Mouse (Mus musculus): ENCODE results near the gene Grpel1. TPM values are rescaled to one million over a fixed set of nuclear protein-coding genes. Genes with fewer than 3 reads are reported as not detected.
A peak's percentile ranks its signal among the peaks of the same experiment; 100 is the strongest.

Gene Grpel1
- polyA plus RNA-seq, 1 experiment: 46.3 TPM

DNA sequence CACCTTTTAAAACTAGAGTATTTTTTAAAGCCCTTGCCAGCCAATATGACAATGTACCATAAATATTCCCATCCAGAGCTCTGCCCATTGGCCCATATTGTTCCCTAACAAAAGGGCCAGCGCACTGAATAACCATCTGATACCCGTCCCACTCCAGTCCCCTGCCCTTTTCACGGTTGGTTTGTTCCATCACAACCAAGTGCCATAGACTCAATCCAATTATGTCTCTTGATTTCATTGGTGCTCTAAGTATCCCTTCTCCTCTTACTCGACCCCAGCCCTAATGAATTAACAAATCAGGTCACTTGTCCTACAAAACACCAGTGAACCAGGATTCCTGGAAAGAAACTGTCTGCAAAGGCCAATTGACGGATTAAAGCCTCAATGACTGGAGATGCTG, 1.4 kb upstream of the Grpel1 start:
- Histone ChIP-seq H3K4me2 (ENCODE audit: low read depth) (peak overlapping the region; percentile 84), H3K27me3 (ENCODE audit: control insufficient read depth, insufficient read depth, insufficient read length) (no peaks in the 10 kb centered on the region), H3ac (ENCODE audit: control insufficient read depth, insufficient read length) (no peak overlapping the region), H3K36me3 (ENCODE audit: control insufficient read depth, insufficient read depth) (no peaks in the 10 kb centered on the region), H3K79me2 (ENCODE audit: control insufficient read depth, insufficient read depth) (peaks cover 34% of the 10 kb centered on the region), H3K4me3 (no peak overlapping the region)
- TF ChIP-seq MYOD1 (IDR thresholded peaks at IDR 0.05; ENCODE audit: control insufficient read depth in 1 of 3, insufficient read length in 2 of 3, low read depth in 2 of 3) (no peak), USF1 (IDR thresholded peaks at IDR 0.05; ENCODE audit: low read depth) (no peak), POLR2AphosphoS2 (IDR thresholded peaks at IDR 0.05; ENCODE audit: insufficient read length, low read depth) (no peak), E2F4 (IDR thresholded peaks at IDR 0.05; ENCODE audit: insufficient read depth) (no peak), SRF (IDR thresholded peaks at IDR 0.05; ENCODE audit: control insufficient read depth, insufficient read length, low read depth) (no peak), CEBPB (IDR thresholded peaks at IDR 0.05; ENCODE audit: insufficient read depth, poor library complexity, severe bottlenecking) (no peak), REST (IDR thresholded peaks at IDR 0.05; ENCODE audit: insufficient read depth, insufficient read length) (no peak), TCF12 (IDR thresholded peaks at IDR 0.05; ENCODE audit: insufficient read depth, poor library complexity, severe bottlenecking) (no peak), TCF3 (IDR thresholded peaks at IDR 0.05; ENCODE audit: insufficient read length, low read depth) (no peak), POLR2A (IDR thresholded peaks at IDR 0.05; ENCODE audit: insufficient read length, low read depth) (no peak), MYOG (IDR thresholded peaks at IDR 0.05; ENCODE audit: control insufficient read depth in 1 of 3, insufficient read depth in 1 of 3, insufficient read length in 2 of 3, low read depth in 2 of 3) (no peak), MAX (IDR thresholded peaks at IDR 0.05; ENCODE audit: low read depth) (no peak)

DNA sequence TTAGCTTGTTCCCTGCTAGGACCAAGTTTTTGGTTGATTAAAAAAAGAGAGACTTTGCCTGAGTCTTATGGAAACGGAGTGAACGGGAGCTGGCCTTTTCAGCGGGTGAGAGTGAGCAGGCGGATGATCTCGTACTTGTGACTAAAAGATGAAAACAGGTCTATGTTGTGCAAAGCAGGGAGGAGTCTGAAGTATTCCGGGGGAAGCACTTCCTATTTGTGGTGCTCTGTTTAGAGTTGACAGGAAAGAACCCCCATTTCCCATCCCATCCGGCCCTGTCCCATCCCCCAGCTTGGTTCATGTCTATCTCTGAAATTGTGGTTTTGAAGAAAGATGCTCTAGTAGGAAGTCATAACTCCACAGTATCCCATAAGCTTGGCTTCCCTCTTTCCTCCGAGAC, 1.1 kb downstream of the Grpel1 start:
- peak overlapping the region; percentile 85 for H3K4me3 ChIP-seq

DNA sequence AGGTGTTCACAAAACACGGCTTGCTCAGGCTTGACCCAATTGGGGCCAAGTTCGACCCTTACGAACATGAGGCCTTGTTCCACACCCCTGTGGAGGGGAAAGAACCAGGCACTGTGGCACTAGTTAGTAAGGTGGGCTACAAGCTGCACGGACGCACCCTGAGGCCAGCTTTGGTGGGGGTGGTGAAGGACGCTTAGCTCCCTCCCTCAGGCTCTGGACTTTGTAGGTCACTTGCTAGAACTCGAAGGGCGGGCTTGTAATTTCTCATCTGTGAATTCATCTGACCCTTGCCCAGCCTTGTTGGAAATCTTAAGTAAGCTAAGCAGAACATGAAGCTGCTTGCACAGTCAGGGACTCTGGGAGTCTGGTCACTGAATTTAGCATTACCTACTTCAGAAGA, 6.4 kb downstream of the Grpel1 start:
- no peak overlapping the region for H3K4me3 ChIP-seq
- peak; percentile 33 for TF ChIP-seq POLR2AphosphoS2 (IDR thresholded peaks at IDR 0.05; ENCODE audit: insufficient read length, low read depth)
- no peak for TF ChIP-seq MAX (IDR thresholded peaks at IDR 0.05; ENCODE audit: low read depth)
- H3K36me3 ChIP-seq (ENCODE audit: control insufficient read depth, insufficient read depth): peaks cover 44% of the 10 kb centered on the region

More for the DNA sequence above, 1.1 kb downstream of the Grpel1 start:
- Histone ChIP-seq H3K79me2 (ENCODE audit: control insufficient read depth, insufficient read depth) (peaks cover 41% of the 10 kb centered on the region), H3K27me3 (ENCODE audit: control insufficient read depth, insufficient read depth, insufficient read length) (no peaks in the 10 kb centered on the region), H3K36me3 (ENCODE audit: control insufficient read depth, insufficient read depth) (peaks cover 20% of the 10 kb centered on the region), H3K4me2 (ENCODE audit: low read depth) (peak overlapping the region; percentile 99), H3ac (ENCODE audit: control insufficient read depth, insufficient read length) (peak overlapping the region; percentile 28)
- TF ChIP-seq E2F4 (IDR thresholded peaks at IDR 0.05; ENCODE audit: insufficient read depth) (no peak), CEBPB (IDR thresholded peaks at IDR 0.05; ENCODE audit: insufficient read depth, poor library complexity, severe bottlenecking) (no peak), SRF (IDR thresholded peaks at IDR 0.05; ENCODE audit: control insufficient read depth, insufficient read length, low read depth) (no peak), USF1 (IDR thresholded peaks at IDR 0.05; ENCODE audit: low read depth) (no peak), REST (IDR thresholded peaks at IDR 0.05; ENCODE audit: insufficient read depth, insufficient read length) (no peak), TCF12 (IDR thresholded peaks at IDR 0.05; ENCODE audit: insufficient read depth, poor library complexity, severe bottlenecking) (no peak), MAX (IDR thresholded peaks at IDR 0.05; ENCODE audit: low read depth) (no peak), MYOG (IDR thresholded peaks at IDR 0.05; ENCODE audit: control insufficient read depth in 1 of 3, insufficient read depth in 1 of 3, insufficient read length in 2 of 3, low read depth in 2 of 3) (no peak), POLR2AphosphoS2 (IDR thresholded peaks at IDR 0.05; ENCODE audit: insufficient read length, low read depth) (no peak), TCF3 (IDR thresholded peaks at IDR 0.05; ENCODE audit: insufficient read length, low read depth) (no peak), MYOD1 (IDR thresholded peaks at IDR 0.05; ENCODE audit: control insufficient read depth in 1 of 3, insufficient read length in 2 of 3, low read depth in 2 of 3) (no peak), POLR2A (IDR thresholded peaks at IDR 0.05; ENCODE audit: insufficient read length, low read depth) (no peak)

GRCm38 (mm10) chr5:36472876-36473655, 8.3 kb downstream of the Grpel1 start:
- no peak overlapping the region for H3K4me3 ChIP-seq
- no peaks in the 10 kb centered on the region for H3K27me3 ChIP-seq (ENCODE audit: control insufficient read depth, insufficient read depth, insufficient read length)
- TF ChIP-seq POLR2A (IDR thresholded peaks at IDR 0.05; ENCODE audit: insufficient read length, low read depth) (no peak), TCF3 (IDR thresholded peaks at IDR 0.05; ENCODE audit: insufficient read length, low read depth) (no peak), SRF (IDR thresholded peaks at IDR 0.05; ENCODE audit: control insufficient read depth, insufficient read length, low read depth) (no peak), MAX (IDR thresholded peaks at IDR 0.05; ENCODE audit: low read depth) (no peak), CEBPB (IDR thresholded peaks at IDR 0.05; ENCODE audit: insufficient read depth, poor library complexity, severe bottlenecking) (no peak), POLR2AphosphoS2 (IDR thresholded peaks at IDR 0.05; ENCODE audit: insufficient read length, low read depth) (no peak), REST (IDR thresholded peaks at IDR 0.05; ENCODE audit: insufficient read depth, insufficient read length) (no peak), MYOG (IDR thresholded peaks at IDR 0.05; ENCODE audit: control insufficient read depth in 1 of 3, insufficient read depth in 1 of 3, insufficient read length in 2 of 3, low read depth in 2 of 3) (no peak), USF1 (IDR thresholded peaks at IDR 0.05; ENCODE audit: low read depth) (no peak), MYOD1 (IDR thresholded peaks at IDR 0.05; ENCODE audit: control insufficient read depth in 1 of 3, insufficient read length in 2 of 3, low read depth in 2 of 3) (no peak), TCF12 (IDR thresholded peaks at IDR 0.05; ENCODE audit: insufficient read depth, poor library complexity, severe bottlenecking) (no peak), E2F4 (IDR thresholded peaks at IDR 0.05; ENCODE audit: insufficient read depth) (no peak)
- no peak overlapping the region for H3K4me2 ChIP-seq (ENCODE audit: low read depth)
- peaks cover 44% of the 10 kb centered on the region for H3K36me3 ChIP-seq (ENCODE audit: control insufficient read depth, insufficient read depth)
- no peak overlapping the region for H3ac ChIP-seq (ENCODE audit: control insufficient read depth, insufficient read length)
- H3K79me2 ChIP-seq (ENCODE audit: control insufficient read depth, insufficient read depth): peaks cover 26% of the 10 kb centered on the region

More for the DNA sequence above, 6.4 kb downstream of the Grpel1 start:
- Histone ChIP-seq H3K27me3 (ENCODE audit: control insufficient read depth, insufficient read depth, insufficient read length) (no peaks in the 10 kb centered on the region), H3K79me2 (ENCODE audit: control insufficient read depth, insufficient read depth) (peaks cover 29% of the 10 kb centered on the region), H3K4me2 (ENCODE audit: low read depth) (no peak overlapping the region), H3ac (ENCODE audit: control insufficient read depth, insufficient read length) (no peak overlapping the region)

Data from myocyte (in vitro differentiated cells).